Comparison of ENCODE assay signal across 14 mouse cellular contexts in the genomic region with DNA sequence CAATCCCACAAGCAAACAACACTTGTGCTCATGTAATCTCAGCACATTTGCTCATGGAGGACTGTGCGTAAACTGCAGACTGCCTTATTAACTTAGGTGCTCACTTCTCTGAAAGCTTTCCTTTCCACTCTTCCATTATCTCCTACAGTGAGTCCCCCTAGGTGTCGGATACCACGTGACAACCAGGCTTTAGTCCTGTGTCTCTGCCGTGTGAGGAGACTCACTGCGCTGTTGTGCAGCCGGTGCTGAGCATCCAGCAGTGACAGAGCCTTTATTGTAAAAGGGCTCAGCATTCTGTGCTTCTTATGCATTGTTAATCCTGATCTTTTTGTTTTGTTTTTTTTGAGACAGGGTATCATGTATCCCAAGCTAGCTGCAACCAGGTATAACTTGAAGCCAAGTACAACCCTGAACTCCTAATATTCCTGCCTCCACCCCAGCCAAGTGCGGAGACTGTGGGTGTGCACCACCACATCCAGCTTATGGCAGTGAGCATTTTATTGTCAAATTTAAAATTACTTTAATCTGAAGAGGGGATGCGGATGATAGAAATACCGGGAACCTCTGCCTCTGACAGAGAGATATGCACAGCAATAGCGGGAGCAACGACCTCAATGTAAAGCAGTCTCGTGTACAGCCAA. TPM values are rescaled to one million over a fixed set of nuclear protein-coding genes. Genes with fewer than 3 reads are reported as not detected.
DNase-seq lines count a peak whose midpoint lies in the region; ATAC-seq and TF ChIP-seq lines count a peak whose summit lies in the region.
"Had no signal": no experiment of that assay in that cellular context is flagged by ENCODE, and none has a peak within 500 bp of the region (broad histone marks: within the 10 kb centered on the region; RNA-seq: fewer than 3 reads in every experiment).

No protein-coding gene starts in this region.

- no peak for TF ChIP-seq CTCF in forebrain, postnatal 0 days (IDR thresholded peaks at IDR 0.05; ENCODE audit: low read depth)

- H3K4me3 ChIP-seq in neural tube, embryonic 13.5 days = no peak overlapping the region
- H3K4me3 ChIP-seq in forebrain, postnatal 0 days (ENCODE audit: low read depth, low read length) = no peak overlapping the region
- H3K4me3 ChIP-seq in midbrain, embryonic 12.5 days = no peak overlapping the region
- H3K4me3 ChIP-seq: limb, embryonic 13.5 days had no signal

- 54% methylated on average over 12 of the region's 12 CpGs for whole genome bisulfite sequencing in neural tube, embryonic 13.5 days
- 21% methylated on average over 12 of the region's 12 CpGs for WGBS in forebrain, postnatal 0 days
- WGBS in midbrain, embryonic 12.5 days = 61% methylated on average over 12 of the region's 12 CpGs

- DNase-seq in neural tube, embryonic 10.5 days (ENCODE audit: extremely low spot score, low spot score) = no peak
- DNase-seq in forebrain, postnatal 0 days = peak; percentile 23
- DNase-seq in heart, postnatal 4 days = no peak
- no peak for DNase-seq in kidney, postnatal 36 days
- no peak for DNase-seq in layer of hippocampus, postnatal 25 days (ENCODE audit: extremely low spot score in 1 of 2, low spot score in 1 of 2)
- DNase-seq: adrenal gland, adult 2 months; kidney, adult 9 months; lung, adult 18-20 months; right cerebral cortex, postnatal 4 days had no signal

- peak overlapping the region; percentile 69 for H3K27ac ChIP-seq in neural tube, embryonic 13.5 days (replicated peaks)
- peak overlapping the region; percentile 54 for H3K27ac ChIP-seq in forebrain, postnatal 0 days (ENCODE audit: low read depth, low read length)
- H3K27ac ChIP-seq in midbrain, embryonic 12.5 days (replicated peaks) = peak overlapping the region; percentile 66
- H3K27ac ChIP-seq: limb, embryonic 13.5 days; macrophage had no signal

- H3K9ac ChIP-seq in neural tube, embryonic 13.5 days = no peak overlapping the region
- no peak overlapping the region for H3K9ac ChIP-seq in forebrain, postnatal 0 days
- no peak overlapping the region for H3K9ac ChIP-seq in midbrain, embryonic 12.5 days (replicated peaks)
- H3K9ac ChIP-seq: limb, embryonic 13.5 days had no signal

- peak; percentile 32; the same call in 1 of the 2 replicates for ATAC-seq in neural tube, embryonic 13.5 days (ENCODE audit: low read depth)
- peak; percentile 58; the same call in 1 of the 2 replicates for ATAC-seq in forebrain, postnatal 0 days
- no peak for ATAC-seq in midbrain, embryonic 12.5 days (ENCODE audit: low FRiP score, low read depth)
- ATAC-seq in megakaryocyte, adult 5-6 weeks (ENCODE audit: poor library complexity, severe bottlenecking) = no peak

- peaks cover 24% of the 10 kb centered on the region for H3K4me1 ChIP-seq in neural tube, embryonic 13.5 days (replicated peaks)
- H3K4me1 ChIP-seq in forebrain, postnatal 0 days (ENCODE audit: insufficient read depth) = 0 out of 2 replicates have a peak, but pooled peaks cover 2% of the 10 kb centered on the region
- H3K4me1 ChIP-seq in midbrain, embryonic 12.5 days = peaks cover 19% of the 10 kb centered on the region

- H3K9me3 ChIP-seq in neural tube, embryonic 13.5 days = no peaks in the 10 kb centered on the region
- H3K9me3 ChIP-seq in forebrain, postnatal 0 days (ENCODE audit: low read length) = no peaks in the 10 kb centered on the region
- 0 out of 2 replicates have a peak, but pooled peaks cover 5% of the 10 kb centered on the region for H3K9me3 ChIP-seq in midbrain, embryonic 12.5 days
- H3K9me3 ChIP-seq: limb, embryonic 13.5 days had no signal

- H3K4me2 ChIP-seq in neural tube, embryonic 13.5 days = no peak overlapping the region
- no peak overlapping the region for H3K4me2 ChIP-seq in forebrain, postnatal 0 days (ENCODE audit: low read depth)
- no peak overlapping the region for H3K4me2 ChIP-seq in midbrain, embryonic 12.5 days (replicated peaks)
- H3K4me2 ChIP-seq: limb, embryonic 13.5 days had no signal

- no peaks in the 10 kb centered on the region for H3K27me3 ChIP-seq in neural tube, embryonic 13.5 days
- no peaks in the 10 kb centered on the region for H3K27me3 ChIP-seq in forebrain, postnatal 0 days (ENCODE audit: insufficient read depth, low read length)
- no peaks in the 10 kb centered on the region for H3K27me3 ChIP-seq in midbrain, embryonic 12.5 days
- H3K27me3 ChIP-seq: limb, embryonic 13.5 days had no signal

- H3K36me3 ChIP-seq in neural tube, embryonic 13.5 days = peaks cover 91% of the 10 kb centered on the region
- H3K36me3 ChIP-seq in forebrain, postnatal 0 days (ENCODE audit: insufficient read depth) = peaks cover 75% of the 10 kb centered on the region
- peaks cover 92% of the 10 kb centered on the region for H3K36me3 ChIP-seq in midbrain, embryonic 12.5 days

RNA-seq across cellular contexts. Expression of a gene that starts 53.0 kb away (rescaled TPM):
- polyA plus RNA-seq in neural tube, embryonic 13.5 days (2015; fragmentation: Nextera tagmentation; extraction: Ambion mirVana) = 114 and 117 TPM in 2 replicates
- 24.1 and 24.8 TPM in 2 replicates for total RNA-seq in forebrain, postnatal 0 days (2014; rRNA removed)
- polyA plus RNA-seq in forebrain, postnatal 0 days (2015; fragmentation: Nextera tagmentation; extraction: Ambion mirVana) = 79.8 and 86.0 TPM in 2 replicates
- polyA plus RNA-seq in midbrain, embryonic 12.5 days (2016; fragmentation: Nextera tagmentation; extraction: Ambion mirVana) = 120 and 129 TPM in 2 replicates
- 163 and 175 TPM in 2 replicates for total RNA-seq in megakaryocyte, adult 5-6 weeks (2015)
- 146 and 161 TPM in 2 replicates for total RNA-seq in megakaryocyte, adult 5-6 weeks (2017)
- total RNA-seq in heart, postnatal 4 days (2021) = 10 to 100 TPM; 50.1 to 55.5 TPM
- 10 to 100 TPM; 34.7 to 37.4 TPM for total RNA-seq in layer of hippocampus, postnatal 25 days (2021)

Comparison
In these comparisons a context has a peak if more than half of its experiments do, and no peak if none do; other contexts are left out.
1. ATAC-seq: peak in neural tube, embryonic 13.5 days (single experiment) and forebrain, postnatal 0 days (single experiment); none in midbrain, embryonic 12.5 days (single experiment) and megakaryocyte, adult 5-6 weeks (single experiment).
2. Peak in every context shown above with its lines, with median percentiles within 50 percentile points of each other: H3K27ac ChIP-seq.